Mouse (Mus musculus): Measurements from ENCODE around the gene Gm10382.
"Not testable (repeated sequence)": the region's sequence is repeated elsewhere in the genome, so short reads cannot be mapped to it uniquely, and the experiment has no call there.

Gene Gm10382

GRCm38 (mm10) chr5:125419124-125419523 lies 30.0 kb downstream of the Gm10382 start:
- DNase-seq = no peak

- no peak for DNase-seq
Measured at GRCm38 (mm10) chr5:125425698-125426276, 36.7 kb downstream of the Gm10382 start.

GRCm38 (mm10) chr5:125426343-125426742 lies 37.2 kb downstream of the Gm10382 start:
- DNase-seq = no peak

GRCm38 (mm10) chr5:125432324-125432723 lies 43.2 kb downstream of the Gm10382 start:
- DNase-seq = not testable (repeated sequence)

- DNase-seq = peak; percentile 94 to 96
Measured at GRCm38 (mm10) chr5:125433793-125434337, 44.7 kb downstream of the Gm10382 start, which contains the start of gene Dhx37. Gene Dhx37, minus strand, starts transcription at chr5:125434121.

- DNase-seq = peak in 1 of 2 experiments; percentile 42
Measured at GRCm38 (mm10) chr5:125434347-125434746, 45.2 kb downstream of the Gm10382 start.

All from cerebellum, adult 18-20 months (tissue).